Mouse (Mus musculus) kidney, adult 11 months (tissue): ENCODE results near the gene Anapc15.
A peak's percentile ranks its signal among the peaks of the same experiment; 100 is the strongest.

ENCODE experiments used
- DNase-seq: peaks from one replicate; pipeline ENCODE4 v3.0.0; 2022

Anapc15 gene

DNA sequence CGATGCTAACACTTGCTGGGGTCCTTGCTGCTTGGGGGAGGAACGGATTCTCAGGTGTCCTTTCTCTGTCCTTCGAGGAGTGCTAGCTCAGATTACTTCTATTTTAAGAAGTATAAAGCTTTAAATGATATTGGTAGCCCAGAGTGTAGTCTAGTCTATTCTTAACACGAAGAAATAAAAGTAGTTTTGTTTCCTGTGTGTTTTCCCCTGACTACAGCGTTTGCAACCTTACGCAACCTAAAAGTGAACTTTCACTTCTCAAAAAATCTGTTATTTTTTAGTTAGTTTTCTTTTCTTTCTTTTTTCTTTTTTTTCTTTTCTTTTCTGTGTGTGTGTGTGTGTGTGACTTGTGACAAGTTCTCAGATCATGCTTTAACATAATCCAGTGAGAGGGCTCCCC is 11.8 kb upstream of the Anapc15 start:
- no peak for DNase-seq

DNA sequence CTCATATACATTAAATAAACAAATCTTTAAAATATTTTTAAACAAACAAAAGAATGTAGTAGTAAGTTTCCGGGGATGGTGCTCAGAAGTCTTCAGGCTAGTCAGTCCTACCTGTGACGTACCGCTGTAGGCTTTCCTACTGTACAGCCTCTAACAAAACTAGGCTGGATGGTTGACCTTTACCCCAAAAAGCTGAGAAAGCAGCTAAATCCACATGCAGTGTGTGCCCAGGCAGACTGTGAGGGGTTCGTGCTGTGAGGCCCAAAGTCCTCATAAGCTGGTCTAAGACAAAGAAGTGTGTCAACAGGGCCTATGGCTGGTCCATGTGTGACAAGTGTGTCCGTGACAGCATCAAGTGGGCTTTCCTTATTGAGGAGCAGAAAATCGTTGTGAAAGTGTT is 10.7 kb upstream of the Anapc15 start:
- no peak for DNase-seq

DNA sequence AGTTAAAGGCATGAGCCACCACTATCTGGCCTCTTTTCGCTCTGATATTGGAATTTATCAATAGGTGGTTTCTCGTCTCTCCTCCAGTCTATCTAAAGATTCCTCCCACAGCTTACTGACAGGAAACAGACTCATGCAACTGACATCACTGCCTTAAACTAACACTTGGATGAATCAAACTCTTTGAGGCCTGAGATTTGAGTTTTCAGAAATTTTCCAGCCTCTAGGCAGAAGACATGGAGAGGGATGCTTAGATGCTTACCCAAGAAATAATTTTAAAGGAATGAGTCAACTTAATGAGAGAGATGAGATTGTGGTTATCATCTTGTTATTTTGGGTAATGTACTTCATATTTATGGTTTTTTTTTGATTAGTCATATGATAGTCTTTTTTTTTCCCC is 9.7 kb upstream of the Anapc15 start:
- DNase-seq, result no peak

DNA sequence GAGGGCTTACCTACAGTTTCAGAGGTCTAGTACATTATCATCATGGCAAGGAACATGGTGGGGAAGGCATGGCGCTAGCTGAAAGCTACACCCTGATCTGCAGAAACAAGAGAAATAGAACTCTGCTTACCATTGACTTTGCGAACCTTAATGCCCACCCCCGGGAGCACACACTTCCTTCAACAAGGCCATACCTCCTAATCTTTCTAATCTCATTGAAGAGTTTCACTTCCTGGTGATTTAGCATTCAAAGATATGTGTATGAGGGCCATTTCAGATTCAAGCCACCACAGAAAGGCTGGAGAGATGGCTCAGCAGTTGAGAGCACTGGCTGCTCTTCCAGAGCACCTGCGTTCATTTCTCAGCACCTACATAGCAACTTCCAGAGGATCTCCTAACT is 6.4 kb upstream of the Anapc15 start, which contains the start of gene Folr2:
Folr2 (minus strand) TSS at position 101 of the 400 bp plus-strand sequence.
- no peak for DNase-seq

DNA sequence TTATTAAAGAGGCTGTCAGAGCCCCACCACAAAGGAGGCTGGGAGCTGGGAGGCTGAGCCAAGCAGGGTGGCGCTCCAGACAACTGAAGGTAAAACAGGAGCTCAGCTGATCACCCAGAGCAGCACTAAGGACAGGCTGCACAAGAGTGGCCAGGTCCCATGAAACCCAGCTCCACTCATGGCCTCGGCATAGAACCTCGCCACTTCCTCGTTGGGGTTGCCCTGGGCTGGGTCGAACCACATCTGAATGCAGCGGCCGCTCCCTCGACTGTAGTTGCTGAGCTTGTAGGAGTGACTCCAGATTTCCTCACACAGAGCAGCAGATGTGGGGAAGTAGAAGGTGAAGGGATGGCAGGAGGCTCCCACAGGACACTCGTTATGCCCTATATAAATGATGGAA is 5.2 kb upstream of the Anapc15 start:
- no peak for DNase-seq

DNA sequence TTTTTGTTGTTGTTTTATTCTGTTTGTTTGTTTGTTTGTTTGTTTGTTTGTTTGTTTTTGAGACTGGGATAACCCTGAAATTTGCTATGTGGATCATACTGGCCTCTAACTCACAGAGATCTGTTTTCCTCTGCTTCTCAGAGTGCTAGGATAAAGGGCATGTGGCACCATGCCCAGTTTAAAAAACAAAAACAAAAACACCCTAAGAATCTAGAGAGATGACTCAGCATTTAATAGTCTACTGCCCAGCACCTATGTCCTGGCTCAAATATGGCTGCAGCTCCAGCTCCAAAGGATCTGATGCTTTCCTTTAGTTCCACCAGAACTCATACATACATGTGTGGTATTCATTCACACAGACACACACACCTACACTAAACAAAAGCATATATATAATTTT is 2.5 kb upstream of the Anapc15 start:
- DNase-seq, result peak; percentile 46

DNA sequence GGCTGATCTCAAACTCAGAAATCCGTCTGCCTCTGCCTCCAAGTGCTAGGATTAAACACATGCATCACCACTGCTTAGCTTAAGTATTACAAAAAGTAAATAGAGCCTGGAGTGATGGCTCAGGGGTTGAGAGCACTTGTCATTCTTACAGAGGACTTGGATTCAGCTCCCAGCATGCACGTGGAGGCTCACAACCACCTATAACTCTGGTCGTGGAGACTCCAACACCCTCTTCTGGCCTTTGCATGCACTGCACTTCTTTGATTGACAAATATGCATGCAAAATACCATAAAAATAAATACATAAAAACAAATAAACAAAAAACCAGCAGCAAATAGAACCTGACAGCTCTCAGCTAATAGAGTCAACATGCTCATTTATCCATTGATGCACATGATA is 1.2 kb upstream of the Anapc15 start:
- DNase-seq, result no peak

DNA sequence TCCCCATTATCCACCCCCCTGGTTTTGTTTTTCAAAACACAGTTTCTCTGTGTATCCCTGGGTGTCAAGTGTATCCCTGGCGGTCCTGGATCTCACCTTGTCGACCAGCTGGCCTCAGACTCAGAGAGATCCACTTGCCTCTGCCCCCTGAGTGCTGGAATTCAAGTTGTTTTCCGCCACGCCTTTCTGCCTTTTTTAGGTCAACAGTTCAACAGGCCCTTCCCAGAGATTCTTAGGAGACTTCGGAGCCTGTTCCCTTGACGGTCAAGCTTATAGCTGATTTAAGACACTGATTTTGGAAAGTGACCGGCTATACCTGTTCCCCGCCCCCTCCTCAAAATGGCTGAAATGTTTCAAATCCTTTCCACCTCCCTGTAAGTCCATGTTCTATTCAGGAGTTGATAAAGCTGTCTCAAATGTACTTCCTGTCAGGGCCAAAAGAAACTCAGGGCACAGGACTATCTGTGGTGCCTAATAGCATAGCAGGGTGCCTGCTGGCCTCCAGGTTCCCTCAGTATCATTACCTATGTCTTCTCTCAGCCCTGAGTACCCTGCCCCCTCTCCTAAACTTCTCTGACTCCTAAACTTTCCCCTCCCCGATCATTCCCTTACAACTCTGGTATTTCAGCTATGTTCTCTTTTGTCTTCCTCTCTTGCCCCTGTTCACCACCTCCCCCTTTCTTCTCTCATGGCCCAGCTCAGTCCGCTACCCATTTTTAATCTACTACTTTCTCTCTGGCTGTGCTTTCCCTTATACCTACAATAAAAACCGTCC is 3.2 kb downstream of the Anapc15 start:
- no peak for DNase-seq

DNA sequence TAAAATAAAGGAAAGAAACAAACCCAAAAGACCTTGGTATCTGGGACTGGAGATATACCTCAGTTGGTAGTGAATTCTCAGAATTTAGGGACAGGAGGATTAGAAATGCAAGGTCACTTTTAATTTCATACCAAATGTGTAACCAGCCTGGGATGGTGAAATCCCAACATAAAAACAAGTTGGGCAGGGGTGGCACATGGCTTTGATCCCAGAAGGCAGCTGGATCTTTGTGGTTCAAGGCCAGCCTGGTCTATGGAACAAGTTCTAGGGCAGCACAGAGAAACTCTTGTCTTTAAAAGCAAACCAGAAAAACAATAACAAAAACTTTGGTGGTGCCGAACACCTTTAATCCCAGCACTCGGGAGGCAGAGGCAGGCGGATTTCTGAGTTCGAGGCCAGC is 4.0 kb downstream of the Anapc15 start:
- no peak for DNase-seq

DNA sequence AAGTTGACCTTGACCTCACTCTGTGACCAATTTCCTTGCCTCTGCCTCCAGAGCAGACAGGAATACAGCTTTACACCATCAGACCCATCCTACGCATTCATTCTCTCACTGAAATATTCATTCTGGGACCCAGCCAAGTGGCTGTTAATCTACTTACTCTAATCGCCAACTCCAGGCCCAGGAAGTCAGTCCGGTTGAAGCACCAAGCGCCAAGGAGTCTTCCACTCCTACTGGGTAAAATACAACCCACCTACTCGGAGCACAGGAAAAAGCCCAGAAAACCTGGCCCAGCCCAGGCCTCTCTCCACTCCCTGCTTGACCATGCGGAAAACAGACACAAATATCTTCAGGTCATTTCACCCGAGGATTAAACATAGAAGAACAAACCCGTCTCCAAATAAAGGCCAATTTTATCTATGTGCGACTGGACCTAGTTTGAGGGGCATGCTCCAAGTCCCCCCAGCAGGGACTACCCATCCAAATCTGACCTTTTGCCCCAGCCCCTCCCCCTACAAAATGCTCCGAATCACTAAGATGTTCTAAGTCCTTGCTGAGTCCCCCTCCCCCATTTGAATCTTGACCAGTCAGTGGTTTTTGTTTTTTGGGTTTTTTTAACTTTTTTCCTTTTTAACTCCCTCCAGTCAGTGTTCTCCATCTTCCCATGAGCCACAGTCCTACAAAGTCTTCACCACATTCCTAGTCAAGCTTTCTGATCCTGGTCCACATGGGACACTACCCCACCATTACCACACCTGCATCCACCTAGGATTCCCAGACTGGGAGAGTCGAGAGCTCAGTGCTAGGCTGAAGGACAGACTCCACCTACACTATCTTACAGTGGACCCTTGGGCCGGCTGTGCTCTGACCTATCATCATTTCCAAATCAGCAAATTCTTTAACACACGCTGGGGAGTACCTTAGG is 5.0 kb downstream of the Anapc15 start:
- DNase-seq, result peak; percentile 78

DNA sequence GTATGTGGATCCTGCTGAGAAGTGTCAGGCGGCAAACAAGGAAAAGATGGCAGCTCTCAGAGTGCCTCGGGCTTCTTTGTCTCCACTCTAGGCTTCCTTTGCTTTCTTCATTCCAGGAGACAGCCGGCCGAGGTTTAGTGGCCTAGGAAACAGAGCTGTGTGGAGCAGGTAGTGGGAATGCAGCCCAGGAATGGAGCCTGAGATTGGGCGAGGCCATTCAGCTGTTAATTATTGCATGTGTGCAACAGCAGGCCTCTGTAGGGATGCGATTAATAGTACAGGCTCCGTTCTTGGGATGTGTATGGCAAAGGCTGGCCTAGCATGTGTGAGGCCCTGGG is 5.6 kb downstream of the Anapc15 start:
- peak; percentile 49 for DNase-seq

DNA sequence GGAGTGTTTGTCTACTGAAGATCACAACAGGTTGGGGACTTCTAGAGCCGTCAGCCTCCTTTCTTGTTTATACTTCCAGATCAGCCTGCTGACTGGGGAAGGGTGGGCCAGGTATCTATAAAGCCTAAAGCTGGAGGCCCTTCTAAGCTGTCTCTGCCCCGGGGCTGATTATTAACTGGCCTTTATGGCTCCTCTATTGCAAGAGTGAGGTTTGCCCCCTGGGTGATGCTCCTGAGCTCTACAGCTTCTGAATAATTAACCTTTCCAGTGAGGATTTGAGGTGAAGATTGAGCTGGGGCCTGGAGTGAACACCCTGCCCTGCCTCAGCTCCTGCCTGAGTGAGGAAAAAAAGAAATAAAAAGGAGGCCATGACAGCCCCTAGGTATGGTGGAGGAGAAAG is 7.1 kb downstream of the Anapc15 start, which contains the start of gene Folr1:
Folr1 (minus strand) TSS at position 160 of the 400 bp plus-strand sequence.
- peak; percentile 85 for DNase-seq

DNA sequence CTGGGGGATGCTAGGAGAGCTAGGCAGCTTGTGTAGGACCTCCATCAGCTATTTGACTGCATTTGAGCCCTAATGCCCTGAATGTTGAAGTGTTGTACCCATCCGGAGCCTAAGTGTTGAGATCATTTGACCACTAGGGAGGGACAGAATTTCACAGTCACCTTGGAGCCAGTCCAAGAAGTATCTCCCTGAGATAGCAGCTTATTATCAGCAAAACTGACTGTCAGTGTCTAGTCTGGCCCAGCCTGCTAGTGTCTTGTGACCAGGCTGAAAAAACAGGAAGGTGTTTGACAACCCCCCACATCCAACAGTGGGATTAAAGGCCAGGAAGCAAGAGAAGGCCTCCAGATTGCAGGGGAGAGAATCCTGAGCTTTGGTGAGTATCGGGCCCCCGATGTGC is 7.8 kb downstream of the Anapc15 start:
- no peak for DNase-seq

DNA sequence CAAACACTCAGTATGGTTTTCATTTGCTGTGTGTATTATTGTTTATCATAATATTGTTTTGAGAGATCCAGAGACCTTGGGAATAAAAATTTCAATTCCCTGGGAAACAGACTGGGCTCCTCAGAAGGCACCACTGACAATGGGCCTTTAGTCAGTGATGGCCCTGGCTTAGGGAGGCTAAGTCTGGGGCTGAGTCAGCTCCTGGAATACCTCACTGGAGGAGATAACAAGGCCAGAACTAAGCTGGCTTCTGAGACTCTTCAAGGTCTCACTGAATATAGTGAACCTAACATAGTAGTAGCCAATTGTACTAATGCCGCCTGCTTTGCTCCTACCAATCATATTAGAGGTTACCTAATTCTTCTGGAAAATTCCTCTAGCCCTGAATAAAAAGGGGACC is 12.5 kb downstream of the Anapc15 start:
- DNase-seq, result no peak

DNA sequence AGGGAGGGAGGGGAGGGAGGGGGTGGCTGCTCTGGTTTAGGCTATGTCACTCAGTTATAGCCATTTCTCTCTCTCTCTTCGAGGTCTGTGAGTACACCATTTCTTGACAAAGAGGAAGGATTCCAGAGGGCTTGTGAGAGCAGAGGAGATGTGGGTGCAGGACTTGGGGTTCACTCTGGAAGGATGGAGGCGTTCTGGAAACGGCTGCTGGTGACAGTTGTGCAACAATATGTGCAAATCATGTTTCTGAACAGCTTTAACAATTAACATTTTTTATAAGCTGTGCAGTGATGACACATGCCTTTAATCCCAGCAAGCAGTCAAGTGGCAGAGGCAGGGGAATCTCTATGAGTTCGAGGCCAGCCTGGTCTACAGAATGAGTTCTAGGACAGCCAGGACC is 17.3 kb downstream of the Anapc15 start:
- no peak for DNase-seq

DNA sequence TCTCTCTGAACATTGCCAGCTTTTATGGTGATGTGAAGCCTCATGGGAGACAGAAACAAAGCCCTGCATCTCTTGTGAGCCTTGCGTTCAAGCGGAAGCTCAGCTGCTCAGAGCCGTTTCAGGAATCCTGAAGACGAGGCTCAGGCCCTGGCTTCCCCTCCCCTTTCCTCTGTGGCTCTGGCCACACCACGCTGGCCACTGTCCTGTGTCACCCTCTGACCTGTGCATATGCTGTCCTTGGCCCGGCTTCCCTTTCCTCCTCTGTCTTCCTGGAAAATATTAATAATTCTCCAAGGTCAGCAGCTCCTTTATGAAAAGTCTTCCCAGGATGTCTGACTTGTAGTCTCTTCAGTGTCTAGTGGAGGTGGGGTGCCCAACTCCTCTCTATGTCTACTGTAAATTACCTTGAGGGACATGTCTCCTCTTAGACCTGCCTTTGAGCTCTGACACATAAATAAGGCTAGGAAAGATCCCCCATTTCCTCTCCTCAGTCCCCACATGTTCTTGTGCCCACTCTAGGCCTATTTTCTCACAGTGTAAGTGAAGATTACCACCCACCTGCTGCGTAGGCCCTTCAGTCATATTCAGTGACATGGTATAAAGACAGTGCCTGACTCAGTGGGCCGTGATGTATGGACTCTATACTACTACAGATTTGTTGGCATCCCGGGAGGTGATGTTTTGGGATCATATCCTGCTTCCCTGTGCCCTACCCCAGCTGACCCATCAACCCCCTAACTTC is 19.1 kb downstream of the Anapc15 start:
- no peak for DNase-seq

DNA sequence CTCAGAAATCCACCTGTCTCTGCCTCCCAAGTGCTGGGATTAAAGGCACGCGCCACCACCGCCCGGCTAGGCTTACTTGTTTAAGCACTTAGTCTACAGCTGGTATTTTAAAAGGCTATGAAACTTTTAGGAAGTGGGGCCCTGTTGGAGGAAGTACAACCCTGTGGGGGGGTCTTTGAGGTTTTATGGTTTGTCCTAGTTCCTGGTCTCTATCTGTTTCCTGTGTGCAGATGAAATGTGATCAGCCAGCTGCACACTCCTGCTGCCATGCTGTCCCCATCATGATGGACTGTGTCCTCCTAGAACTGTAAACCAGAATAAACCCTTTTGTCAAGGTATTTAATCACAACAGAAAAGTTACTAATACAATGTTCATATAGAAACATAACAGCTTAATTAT is 20.6 kb downstream of the Anapc15 start:
- DNase-seq, result no peak

DNA sequence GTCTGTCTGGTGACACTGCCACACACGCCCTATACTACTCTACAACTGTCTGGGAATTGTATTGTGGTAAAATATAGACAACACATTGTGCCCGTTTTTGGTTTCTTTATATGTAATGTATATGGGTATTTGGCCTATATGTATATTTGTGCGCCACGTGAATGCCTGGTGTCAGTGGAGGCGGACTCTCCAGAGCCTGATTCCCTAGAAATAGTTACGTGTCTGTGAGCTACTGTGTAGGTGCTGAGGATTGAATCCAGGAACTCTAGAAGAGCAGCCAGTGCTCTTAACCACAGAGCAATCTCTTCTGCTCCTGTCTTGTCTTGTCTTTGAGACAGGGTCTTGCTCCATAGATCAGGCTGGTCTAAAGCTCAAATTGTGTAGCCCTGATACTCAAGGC is 22.8 kb downstream of the Anapc15 start:
- DNase-seq, result no peak

DNA sequence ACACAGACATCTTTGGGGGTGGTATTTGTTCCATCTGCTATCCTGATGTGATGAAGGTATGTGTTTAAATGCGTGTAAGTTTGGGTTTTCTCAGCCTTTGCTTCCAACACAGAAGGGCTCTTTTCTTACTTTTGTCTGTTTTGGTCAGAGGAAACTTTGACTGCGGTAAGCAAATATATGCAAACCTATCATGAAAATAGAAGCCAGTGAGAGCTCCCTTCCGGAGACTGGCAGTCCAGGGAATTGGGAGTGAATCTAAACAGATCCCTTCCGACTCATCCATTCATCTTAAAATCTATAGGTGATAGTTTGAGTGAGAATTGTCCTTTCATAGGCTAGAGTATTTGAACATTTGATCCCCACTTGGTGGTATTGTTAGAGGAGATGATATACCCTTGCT is 24.9 kb downstream of the Anapc15 start:
- no peak for DNase-seq

DNA sequence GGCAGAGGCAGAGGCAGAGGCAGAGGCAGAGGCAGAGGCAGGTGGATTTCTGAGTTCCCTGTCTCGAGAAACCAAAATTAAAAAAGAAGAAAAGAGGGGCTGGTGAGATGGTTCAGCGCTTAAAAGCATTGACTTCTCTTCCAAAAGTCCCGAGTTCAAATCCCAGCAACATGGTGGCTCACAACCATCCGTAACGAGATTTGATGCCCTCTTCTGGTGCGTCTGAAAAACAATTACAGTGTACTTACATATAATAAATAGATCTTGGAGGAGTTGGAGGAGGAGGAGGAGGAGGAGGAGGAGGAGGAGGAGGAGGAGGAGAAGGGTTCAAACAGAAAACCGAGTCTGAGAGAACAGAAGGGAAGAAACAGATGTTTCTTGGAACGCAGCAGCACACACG is 32.2 kb downstream of the Anapc15 start:
- DNase-seq, result no peak

DNA sequence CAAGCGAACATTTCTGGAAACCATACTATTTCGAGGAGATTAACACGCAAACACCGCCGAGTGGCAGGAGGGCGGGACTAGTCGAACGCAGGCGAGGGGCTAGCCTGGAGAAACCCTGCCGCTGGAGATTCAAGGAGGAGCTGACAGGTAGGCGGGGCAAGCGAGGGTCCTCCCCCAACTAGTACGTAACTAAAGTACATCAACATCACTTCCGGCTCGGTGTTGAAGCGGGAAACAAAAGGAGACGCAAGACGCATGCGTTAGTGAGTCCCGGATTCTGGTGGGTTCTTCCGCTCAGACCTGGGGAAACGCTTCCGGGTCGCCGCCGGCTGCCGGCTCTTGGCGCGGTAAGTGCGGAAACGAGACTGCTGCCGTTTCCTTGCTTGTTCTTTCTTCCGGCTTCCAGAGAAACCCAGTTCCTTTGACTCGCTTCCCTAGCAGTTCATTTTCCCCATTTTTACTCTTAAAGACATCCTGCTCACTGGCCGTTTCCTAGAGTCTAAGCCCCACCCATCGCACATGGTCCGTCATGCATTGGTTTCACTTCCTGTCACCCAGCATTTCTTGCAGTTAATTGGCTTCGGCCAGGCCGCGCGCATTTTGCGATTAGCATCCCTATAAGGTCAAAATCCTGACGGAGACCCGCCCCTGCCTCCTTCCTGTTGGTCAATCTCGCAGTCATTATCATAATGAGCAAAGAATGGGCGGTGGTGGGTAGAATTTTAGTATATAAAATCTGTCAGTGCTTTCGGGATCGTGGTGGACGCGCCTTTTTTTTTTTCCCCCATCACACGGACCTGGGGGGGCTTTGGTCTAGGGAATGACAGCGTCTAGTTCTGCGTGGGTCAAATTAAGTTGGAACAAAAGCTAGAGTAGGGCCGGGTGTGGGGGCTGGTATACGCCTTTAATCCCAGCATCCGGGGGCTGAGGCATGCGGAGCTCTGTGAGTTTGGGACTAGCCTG is 32.9 kb downstream of the Anapc15 start:
- peak; percentile 99 for DNase-seq
